Mouse (Mus musculus) telencephalon, adult 2 months (tissue): ENCODE data around the gene Mrps23.

Experiments used
- DNase-seq: peaks from one replicate; pipeline ENCODE4 v3.0.0-alpha.2; 2011; ENCODE audit warnings: low read depth, low spot score

The Mrps23 gene

GRCm38 (mm10) chr11:88203712-88204532 is at the start of gene Mrps23:
Gene Mrps23, plus strand, starts transcription at chr11:88204388.
- DNase-seq: peak; percentile 94

GRCm38 (mm10) chr11:88154500-88154899 is 49.7 kb upstream of the Mrps23 start:
- no peak for DNase-seq

DNA sequence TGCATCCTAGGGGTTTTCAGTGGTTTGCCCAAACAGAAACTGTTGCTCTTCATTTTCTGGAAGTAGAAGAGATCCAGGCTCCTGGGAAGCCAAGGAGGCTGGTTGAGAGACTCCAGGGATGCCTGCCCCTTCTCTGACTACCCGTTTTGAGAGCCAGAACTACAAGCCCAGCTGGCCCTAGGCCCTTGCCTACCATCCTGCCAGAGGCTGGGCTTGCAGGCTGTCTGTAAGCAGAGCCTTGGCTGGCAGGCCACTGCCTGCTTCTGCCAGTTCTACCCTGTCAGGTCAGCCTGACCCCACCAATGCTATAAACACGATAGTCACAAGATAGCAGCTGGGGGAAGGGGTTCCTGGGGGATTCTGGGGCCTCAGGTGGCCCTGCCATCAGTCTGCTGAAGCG is 48.7 kb upstream of the Mrps23 start:
- no peak for DNase-seq

DNA sequence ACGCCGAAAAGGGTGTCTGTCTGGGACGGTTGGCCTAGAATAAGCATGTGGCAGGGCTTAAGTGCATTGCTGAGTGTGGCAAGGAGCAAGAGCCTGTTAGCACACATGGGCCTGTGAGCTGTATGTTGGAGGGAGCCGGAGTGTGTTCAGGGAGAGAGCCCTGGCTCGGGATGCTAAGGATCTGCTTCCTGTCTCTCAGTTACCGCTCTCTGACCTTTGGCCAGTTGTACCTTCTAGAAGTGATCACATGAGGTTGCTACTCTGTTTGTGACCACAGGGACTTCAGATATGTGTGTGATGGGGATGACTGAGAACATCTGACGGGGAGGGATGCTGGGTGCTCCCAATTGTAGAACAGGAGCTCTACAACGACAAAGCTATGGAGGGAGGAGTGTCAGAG is 48.2 kb upstream of the Mrps23 start:
- no peak for DNase-seq

- DNase-seq: no peak
These were observed 47.8 kb upstream of the Mrps23 start for GRCm38 (mm10) chr11:88156403-88156802.

GRCm38 (mm10) chr11:88158842-88159246 is 45.3 kb upstream of the Mrps23 start:
- no peak for DNase-seq

DNA sequence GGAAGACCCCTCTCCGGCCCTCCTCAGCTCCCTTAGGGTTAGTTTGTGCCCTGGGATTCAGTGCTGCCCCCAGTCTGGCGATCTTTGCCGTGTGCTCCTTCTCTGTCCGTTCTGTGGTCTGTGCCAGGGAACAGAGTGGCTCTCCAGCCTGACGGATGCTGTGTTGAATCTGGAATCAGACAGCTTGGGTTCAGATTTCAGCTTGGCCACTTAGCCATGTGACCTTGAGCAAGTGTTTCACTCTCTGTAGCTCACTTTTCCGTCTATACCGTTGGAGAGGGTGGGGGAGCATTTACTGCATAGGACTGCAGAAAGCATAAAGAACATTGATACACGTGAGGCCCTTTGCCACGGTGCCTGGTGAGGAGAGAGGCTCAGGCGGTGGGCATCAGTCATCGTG is 44.8 kb upstream of the Mrps23 start:
- no peak for DNase-seq

GRCm38 (mm10) chr11:88160316-88160715 is 43.9 kb upstream of the Mrps23 start:
- no peak for DNase-seq

- DNase-seq: peak; percentile 48
These were observed 43.1 kb upstream of the Mrps23 start for GRCm38 (mm10) chr11:88161051-88161581.

- DNase-seq: peak; percentile 55
These were observed 42.4 kb upstream of the Mrps23 start for GRCm38 (mm10) chr11:88161651-88162362.

- DNase-seq: no peak
These were observed 41.4 kb upstream of the Mrps23 start for GRCm38 (mm10) chr11:88162740-88163139.

DNA sequence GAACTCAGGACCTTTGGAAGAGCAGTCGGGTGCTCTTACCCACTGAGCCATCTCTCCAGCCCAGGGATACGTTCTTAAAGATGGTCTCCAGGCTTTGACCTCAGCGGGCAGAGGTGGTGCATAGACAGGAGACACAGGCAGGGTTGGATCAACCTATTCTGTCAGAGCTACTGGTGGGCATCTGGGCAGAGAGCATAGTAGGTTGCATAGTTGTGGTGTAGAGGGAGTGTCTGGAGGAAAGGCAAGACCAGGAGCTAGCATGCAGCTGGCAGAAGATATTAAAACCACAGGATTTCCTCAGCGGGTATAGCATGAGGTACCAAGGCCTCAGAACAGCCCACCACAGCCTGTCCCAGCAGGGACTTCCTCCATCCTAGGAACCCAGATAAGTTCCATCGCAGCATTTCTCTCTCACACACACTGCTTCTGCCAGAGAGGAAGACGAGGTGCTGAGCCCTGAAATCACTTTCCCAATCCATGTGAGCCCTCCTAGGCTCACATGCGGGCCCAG is 39.9 kb upstream of the Mrps23 start:
- DNase-seq: no peak

DNA sequence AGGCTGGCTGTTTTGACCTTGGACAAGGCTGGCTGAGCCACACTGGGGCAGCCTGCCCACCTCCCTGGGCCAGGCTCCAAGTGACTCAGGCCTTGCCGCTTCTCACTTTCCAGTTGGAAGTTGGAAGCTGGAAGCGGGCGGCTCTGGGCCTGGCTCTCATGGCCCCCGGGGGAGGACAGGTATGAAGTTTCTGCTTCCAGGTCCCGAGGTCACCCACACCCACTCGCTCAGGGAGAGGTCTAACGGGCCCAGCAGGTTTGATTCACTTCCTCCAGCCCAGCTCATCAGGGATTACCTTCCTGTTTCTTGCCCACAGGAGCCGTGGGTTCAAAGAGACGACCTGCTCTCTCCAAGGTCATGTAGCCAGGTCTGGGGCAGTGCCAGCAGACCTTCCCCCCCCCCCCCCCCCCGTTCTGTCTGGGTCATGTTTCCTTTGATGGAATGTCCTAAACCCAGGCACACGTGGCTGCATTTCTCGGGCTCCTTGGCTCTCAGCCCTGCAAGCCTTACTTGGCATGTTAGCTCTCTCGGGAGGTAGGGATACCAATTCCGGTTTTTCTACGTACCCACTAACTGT is 39.3 kb upstream of the Mrps23 start:
- no peak for DNase-seq

GRCm38 (mm10) chr11:88165683-88166364 is 38.4 kb upstream of the Mrps23 start:
- no peak for DNase-seq

GRCm38 (mm10) chr11:88166471-88166870 is 37.7 kb upstream of the Mrps23 start:
- DNase-seq: no peak

GRCm38 (mm10) chr11:88168611-88169010 is 35.6 kb upstream of the Mrps23 start:
- no peak for DNase-seq

GRCm38 (mm10) chr11:88169531-88170040 is 34.6 kb upstream of the Mrps23 start:
- no peak for DNase-seq

- no peak for DNase-seq
These were observed 33.6 kb upstream of the Mrps23 start for GRCm38 (mm10) chr11:88170606-88171005.

GRCm38 (mm10) chr11:88171876-88172442 is 32.2 kb upstream of the Mrps23 start:
- no peak for DNase-seq

- DNase-seq: no peak
These were observed 31.4 kb upstream of the Mrps23 start for GRCm38 (mm10) chr11:88172601-88173325.
